Mouse (Mus musculus) c-Kit-negative CD71-positive TER-119-positive erythroid progenitor cells, embryonic 14.5 days (primary cell): ENCODE data around the gene Gale.
"Not testable (repeated sequence)": the region's sequence is repeated elsewhere in the genome, so short reads cannot be mapped to it uniquely, and the experiment has no call there.

ENCODE experiments used
- DNase-seq: peaks from one replicate; pipeline ENCODE4 v3.0.0-alpha.2; 2013; ENCODE audit warnings: low read depth, low spot score

The Gale gene

DNA sequence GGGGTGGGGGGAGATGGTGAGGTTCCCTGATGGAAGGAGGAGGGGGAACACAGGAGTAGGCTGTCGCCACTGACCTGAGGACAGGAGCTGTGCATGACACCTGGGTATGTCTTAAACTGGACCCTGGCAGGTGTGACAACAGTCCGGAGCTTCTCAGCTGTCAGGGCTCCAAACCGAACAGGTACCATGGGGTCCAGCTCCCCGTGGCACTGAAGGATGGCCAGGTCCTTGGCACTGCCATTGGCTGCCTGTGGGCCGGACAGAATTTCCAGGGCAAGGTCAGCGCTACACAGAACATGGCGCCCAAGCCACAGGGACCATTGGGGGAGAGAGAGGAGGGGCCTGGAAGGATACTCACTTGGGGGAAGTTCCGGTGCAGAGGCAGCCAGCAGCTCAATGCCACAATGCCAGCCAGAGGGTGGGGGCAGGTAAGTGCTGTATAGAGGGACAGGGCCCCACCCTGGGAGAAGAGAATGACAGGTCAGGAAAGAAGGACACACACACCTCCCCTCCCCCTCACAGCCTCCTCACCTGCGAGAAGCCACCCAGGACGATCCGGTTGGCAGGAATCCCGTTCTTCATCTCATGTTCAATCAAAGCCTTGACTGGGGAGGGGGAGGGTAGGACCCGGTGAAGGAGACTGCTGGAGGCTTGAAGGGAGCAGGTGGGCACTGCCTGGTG lies 5.7 kb downstream of the Gale start:
- no peak for DNase-seq

DNA sequence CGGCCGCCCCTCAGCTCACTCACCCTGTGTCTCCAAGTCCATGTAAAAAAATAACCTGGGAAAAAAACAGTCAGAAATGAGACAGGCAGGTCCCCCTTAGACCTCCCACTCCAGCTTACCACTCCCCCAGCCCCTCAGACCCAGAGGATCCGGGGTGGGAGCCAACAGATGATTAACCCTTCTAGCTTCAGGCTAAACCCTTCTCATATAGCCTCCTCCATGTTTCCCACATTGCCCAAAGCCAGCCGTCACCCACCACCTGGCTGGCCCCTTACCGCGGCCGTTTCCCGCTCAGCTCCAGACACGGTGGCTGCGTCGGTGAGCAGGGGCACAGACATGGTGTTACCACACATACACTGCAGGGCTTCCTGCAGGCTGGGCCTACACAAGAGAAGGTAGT lies 7.1 kb downstream of the Gale start:
- no peak for DNase-seq

DNA sequence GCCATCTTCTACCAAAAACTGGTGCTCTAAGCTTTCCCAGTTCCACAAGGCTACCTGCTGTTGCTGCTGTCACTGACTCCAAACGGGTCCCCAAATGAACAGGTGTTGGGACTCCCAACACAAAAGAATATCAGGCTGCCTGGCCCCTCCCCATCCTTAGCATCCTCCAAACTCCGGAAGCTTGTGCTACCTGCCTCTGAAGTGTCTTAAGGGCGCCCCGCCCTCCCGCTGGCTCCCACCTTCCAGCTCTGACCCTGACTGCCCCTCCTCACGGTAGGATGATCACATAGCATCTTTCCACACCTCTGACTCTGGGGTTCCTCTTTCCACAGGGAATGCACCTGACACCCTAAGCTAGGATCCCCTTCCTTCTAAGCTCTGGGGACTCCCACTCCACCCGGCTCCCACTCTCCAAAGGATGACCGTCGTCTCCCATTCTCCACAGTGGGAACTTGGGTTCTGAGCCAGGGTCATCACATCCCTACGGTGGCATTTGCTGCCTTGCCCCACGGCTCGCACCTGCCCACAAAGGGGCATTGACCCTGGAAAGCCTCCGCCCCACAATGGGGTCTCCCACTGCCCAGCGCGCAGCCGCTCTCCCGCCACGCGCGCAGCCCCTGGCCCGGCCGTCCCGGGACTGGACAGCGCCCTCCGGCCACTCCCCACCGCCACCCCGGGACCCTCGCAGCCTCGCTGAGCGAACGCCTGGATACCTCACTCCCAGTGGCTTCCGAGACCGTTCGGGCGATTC lies 8.5 kb downstream of the Gale start:
- DNase-seq: no peak

DNA sequence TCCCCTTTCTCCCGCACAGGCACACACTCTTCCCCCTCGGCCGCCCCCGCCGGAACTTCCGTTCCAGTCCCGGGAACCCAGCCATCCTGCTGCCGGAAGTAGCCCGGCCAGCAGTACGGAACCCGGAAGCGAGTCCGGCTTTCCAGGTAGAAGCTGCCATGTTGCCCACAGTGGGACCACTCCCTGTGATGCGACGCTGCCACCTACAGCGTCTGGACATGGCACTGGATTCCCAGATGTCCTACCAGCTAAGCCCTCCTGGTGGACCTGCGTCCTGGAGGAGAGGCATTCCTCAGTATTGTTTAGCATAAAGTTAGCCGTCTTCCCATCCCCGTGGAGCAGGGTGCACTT lies 9.0 kb downstream of the Gale start, which contains the start of gene Lypla2:
Lypla2 (minus strand) TSS at position 71 of the 351 bp plus-strand sequence.
- DNase-seq: no peak

DNA sequence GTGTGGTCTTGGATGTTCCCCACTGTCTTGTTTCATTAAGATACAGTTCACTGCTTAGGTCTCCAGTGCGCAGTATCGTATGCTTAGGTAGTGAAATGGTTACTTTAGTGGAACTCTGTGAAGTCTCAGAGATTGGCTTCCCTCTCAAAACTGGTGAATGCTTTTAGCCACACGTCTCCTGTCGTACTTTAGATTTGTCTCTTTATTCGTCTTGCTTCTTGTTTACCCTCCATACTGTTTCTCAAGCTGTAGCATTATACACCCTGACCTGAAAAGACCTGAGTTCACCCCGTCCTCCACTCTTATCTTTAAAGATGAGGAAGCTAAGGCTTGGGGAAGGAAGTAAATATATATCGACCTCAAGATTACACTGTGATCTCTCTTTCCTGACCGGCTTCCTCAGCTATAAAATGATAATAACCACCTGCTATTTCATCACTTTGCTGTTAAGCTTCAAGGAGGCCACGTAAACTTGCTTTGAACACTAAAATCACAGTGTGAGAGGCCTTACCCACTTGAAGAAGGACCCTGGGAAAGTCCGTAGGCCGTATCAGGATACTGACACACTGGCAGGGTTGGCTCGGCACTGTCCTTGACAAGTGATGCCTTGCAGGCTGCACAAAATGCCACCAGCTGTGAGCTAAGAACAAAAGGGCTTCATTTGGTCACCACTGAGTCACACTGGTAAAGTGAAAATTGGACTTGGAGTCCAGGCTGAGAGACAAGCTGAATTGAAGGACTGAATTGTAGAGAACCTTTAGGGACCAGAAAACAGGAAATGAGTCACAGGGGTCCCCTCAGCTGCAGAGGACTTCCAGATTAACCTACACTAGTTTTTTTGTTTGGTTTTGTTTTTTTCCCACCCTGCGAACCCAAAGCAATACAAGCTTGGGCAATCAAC lies 9.6 kb downstream of the Gale start:
- no peak for DNase-seq

DNA sequence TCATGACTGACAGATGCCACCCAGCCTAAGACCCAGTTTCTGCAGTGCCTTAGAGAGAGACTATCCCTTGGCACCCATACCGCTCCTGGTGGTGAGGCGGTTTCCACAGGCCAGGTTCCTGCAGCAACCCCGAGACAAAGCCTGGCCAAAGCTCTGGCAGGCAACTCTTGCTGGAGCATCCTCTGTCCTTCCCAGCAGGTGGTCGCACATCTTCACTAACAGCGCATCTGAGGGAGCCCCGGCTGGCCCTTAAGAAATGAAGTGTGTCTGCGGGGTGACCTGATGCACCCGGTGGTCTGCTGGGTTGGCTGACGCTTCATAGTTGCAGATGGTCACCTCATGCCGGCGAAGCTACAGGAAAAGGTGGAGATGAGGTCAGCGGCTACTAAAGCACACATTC lies 12.6 kb downstream of the Gale start:
- DNase-seq: no peak

DNA sequence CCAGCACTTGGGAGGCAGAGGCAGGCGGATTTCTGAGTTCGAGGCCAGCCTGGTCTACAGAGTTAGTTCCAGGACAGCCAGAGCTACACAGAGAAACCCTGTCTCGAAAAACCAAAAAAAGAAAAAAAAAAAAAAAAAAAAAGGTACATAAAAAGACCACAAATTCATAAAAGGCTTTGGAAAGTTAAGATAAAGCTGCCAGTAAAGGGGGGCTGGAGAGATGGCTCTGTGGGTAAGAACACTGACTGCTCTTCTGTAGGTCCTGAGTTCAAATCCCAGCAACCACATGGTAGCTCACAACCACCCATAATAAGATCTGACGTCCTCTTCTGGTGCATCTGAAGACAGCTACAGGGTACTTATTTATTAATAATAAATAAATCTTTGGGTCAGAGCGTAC lies 16.7 kb downstream of the Gale start:
- not testable (repeated sequence) for DNase-seq

DNA sequence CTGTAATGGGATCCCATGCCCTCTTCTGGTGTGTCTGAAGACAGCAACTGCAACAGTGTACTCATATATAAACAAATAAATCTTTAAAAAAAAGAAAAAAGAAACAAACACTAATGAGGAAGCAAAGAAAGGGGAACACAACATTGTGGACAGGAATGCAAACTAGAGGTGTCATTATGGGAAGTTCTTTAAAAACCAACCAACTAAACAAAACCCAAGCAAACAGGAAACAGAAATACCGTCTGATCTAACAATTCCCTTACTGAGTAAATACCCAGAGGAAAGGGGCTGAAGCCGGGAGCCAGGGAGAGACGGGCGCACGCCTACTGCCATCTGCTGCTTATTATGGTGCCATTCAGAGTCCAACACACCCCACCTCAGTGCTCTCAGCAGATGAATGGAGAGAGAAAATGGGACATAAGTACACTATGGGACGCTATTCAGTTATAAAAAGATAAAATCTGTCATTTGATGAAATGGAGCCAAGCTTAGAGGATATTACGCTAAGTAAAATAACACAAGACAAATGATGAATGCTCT lies 18.1 kb downstream of the Gale start:
- no peak for DNase-seq

DNA sequence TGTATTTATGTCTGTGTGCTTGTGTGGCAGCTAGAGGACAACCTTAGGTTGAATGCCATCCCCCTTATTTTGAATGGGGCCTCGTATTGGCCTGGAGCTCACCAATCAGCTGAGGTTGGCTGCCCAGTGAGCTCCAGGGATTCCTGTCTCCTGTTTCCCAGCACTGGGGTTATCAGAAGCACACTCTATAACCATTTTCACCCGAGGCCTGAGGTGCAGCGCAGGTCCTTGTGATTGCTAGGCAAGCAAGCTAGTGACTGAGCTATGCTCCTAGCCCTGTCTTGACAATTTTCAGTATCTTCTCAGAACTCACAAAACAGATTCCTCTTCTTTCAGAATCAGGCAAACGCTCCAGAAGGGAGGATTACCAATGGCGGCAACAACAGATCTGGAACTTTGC lies 21.0 kb downstream of the Gale start:
- DNase-seq: no peak

DNA sequence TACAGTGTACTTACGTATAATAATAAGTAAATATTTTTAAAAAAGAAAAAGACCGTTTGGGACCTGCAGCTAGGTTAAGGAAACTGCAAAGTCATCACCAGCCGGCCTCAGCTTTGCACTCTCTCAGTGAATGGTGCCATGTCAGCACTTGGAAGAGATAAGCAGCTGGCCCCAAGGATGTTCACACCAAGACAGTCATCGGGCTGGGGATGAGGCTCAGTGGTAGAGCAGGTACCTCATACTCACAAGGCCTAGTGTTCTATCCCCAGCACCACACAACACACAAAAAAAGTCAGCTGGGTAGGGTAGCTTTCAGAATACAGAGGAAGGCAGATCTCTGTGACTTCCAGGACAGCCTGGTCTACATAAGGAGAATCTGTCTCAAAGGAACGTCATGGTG lies 21.7 kb downstream of the Gale start:
- peak; percentile 91 for DNase-seq

DNA sequence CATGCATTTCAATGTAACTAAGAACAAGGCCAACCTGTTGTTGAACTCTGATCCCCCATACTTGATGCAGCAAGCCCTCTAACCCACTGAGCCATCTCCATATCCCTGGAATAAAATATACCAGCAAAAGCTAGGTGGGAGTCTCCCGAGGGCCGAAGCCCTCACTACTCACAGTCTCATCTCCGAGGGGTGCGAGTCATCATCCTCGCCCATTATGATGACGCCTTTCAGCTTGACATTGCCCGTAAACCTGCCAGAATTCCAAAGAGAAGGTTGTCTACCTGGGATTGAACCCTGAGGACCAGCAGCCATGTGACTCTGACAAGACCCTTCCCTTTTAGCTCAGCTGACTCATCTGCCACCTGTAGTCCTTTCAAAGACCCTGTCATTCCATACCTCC lies 22.2 kb downstream of the Gale start:
- DNase-seq: no peak

DNA sequence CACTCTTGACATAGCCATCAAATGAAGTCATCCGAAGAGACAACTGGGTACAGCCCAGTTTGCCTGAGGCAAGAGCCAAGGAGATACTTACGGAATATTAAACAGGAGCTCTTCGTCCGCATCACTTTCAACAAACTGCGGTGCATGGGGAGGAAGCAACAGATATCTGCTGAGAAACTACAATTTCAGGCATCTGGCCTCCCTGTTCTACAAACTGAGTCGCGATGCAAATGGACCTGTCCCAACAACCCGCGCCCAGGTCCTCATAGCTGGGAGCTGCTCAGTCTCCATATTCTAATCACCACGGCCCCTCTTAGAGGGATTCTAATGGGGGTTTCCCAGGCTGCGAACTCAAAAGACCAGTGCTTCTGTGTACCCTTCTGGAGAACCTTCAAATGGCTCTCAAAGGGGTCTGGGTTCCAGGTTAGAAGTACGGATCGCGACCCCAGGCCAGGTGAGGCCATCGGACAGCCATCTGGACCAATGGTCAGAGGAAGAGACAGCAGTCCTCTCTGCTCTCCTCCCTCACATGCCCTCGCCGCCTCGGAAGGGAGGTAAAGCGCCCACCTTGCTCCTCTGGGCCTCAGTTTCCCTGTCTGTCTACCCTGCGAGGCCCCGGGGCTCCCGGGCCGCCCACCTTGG lies 22.9 kb downstream of the Gale start:
- DNase-seq: no peak

DNA sequence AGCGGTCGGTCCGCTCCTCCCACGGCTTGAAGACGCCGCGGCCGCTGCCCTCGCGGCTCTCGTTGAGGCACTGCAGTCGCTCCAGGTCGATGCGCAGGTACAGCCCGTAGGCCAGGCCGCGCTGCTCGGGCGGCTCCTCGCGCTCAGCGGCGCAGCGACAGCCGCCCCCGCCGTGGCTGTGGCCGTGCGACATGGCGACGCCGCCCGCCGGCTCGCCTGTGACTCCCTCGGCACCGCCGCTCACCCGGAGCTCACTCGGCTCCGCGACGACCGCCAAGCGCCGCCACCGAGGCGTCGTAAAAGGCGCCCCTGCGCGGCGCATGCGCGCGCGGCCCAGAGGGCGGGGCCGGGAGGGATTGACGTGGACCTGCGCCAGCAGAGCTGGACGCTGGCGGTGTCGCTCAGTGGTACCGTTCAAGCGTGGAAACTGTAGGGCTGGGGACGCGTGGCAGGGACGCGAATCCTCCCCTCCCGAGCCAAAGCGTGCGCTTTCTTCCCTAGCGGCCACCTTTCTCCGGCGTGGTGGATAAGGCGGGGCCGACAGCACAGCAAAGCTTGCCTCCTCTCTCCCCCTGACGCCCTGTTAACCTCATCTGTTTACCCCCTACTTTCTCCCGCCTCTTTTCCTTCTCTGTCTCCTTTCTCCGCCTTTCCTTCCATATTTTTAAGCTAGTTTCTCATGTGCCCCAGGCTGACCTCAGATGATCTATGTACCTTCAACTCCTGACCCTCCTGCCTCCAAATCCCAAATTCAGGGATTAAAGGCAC lies 23.6 kb downstream of the Gale start, which contains the start of gene Pithd1:
Pithd1 (minus strand) TSS at position 322 of the 768 bp plus-strand sequence.
- DNase-seq: peak; percentile 89

DNA sequence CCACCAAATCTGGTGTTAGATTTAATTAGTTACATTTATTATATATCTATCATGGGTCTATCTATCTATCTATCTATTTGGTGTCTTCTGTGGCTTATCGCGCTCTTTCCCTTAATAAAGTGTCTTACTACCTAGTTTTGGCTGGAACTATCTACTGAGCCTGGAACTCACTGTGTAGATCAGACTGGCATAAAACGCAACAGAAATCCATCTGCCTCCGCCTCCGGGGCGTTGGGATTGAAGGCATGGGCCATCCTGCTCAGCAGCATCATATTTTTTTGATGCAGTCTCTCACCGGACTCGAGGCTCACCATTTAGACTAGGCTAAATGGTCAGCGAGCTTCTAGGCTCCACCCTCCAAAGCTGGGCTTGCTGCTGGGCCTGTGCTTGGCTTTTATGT lies 24.2 kb downstream of the Gale start:
- DNase-seq: no peak

DNA sequence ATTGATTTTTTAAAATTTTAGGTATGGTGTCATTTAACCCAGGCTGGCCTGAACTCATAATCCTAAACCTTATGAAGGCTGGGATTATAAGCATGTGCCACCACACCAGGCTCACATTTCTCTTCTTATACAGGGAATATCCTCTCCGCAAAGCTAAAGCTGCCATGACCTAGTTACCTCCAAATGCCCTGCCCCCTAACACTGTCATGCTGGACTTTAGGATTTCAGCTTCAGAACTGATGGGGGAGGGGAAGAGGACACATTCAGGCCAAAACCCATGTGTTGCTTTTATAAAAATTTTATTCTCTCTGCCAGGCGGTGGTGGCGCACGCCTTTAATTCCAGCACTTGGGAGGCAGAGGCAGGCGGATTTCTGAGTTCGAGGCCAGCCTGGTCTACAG lies 30.4 kb downstream of the Gale start:
- no peak for DNase-seq

DNA sequence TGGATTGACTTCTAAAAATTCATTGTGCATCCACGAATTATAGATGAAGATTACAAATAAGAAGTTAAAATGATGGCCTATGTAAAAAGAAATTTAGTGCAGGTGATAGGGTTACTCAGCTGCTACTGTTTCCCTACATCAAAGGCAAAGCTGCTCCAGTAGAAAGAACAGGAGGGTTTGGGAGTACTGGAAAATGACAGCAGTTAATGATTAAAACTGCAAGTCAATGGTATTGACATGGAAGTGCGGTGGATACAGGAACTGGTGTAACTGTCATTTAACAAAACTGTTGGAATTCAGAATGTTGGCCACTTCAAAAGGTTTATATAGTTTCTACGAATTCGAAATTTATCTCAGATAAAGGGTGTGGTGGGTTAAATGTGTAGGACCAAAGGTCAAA lies 31.6 kb downstream of the Gale start:
- DNase-seq: no peak

DNA sequence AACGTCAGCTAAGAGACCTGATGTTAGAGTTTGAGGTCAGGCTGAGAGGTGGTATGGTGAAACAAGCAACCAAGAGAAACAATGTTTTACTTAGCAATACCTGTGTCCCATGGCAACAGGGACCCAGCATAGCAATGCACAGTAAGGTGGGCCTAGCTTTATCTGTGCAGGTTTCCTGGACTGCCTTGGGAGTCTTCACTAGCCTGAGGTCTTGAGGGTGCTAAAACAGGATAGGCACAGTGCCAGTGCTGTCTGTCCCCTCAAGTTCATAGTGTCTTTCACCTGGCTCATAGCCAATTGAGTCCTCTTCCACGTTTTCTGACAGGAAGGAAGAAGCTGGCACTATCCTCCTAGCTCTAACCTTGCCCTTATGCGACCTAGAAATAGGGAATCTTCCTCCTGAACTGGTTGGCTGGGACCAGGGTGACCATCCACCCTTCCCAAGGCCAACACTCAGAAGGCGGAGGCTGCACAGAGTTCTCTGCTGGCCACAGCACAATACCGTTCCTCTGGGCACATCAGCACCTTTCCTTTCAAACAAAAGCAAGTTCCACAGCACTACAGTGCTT lies 40.7 kb downstream of the Gale start:
- no peak for DNase-seq

DNA sequence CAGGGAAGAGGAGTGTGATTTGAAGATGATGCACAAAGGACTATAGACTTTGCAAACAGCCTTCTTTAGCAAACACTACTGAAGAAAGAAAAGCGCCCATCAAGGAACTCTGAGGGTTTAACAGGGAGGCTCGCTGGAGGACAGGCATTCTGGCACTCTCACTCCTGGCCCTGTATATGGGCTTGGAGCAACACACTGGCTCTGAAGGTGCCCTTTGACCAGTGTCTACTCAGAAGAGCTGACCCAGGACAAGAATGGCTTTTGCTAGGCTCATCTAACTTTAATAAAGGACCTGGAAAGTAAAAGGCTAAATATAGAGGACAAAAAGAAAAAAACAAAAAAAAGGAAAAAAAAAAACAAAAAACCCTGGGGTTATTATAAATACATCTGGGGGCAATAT lies 41.4 kb downstream of the Gale start:
- no peak for DNase-seq

DNA sequence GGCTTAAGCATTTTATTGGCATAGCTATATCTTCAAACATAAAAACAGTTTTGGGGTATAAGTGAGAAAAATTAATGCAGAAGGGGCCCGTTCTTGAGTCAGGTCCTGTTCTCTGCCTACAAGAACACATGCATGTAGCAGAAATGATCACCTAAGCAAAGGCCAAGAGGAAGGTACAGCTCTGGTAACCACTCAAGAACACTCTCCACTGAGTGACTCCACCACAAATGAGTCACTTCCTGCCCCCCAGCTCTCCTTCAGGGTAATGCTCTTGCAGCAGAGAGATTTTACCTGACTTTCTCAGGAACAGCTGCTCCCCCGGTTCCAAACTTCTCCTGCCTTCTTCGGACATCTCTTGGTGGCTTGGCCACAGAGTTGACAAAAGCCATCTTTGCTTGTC lies 43.3 kb downstream of the Gale start:
- no peak for DNase-seq

DNA sequence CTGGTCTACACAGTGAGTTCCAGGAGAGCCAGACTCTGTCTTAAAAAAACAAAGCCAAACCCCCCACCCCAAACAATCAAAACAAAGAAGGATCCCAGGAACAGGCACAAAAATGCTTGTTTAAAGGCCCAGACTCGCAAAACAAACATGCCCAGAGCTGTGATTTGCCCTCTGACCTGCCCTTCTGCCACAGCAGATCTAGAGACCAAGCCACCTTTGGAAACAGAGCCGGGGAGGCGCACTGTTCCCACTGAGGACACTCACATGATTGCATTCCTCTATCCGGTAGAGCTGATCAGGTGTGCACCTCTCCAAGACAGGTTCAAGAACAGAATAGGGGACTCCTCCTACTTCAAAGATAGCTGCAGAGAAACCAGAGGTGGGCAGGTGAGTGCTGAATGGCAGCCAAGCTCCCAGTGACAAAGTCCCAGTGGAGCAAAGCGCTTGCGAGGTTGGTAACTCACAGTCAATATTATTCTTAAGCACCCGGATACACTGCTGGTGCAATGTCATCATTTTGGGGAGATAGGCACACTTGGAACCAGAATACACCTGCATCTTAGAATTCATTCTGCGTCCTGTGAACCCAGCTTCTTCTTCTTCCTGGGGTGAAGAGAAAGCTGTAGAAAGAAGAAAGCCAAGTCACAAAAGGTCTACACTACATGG lies 45.4 kb downstream of the Gale start:
- no peak for DNase-seq
